Mouse (Mus musculus): ENCODE results near the gene Lnx1.

GRCm38 (mm10) chr5:74716165-74716564 is 13.5 kb upstream of the Lnx1 start:
- TF ChIP-seq CTCF (IDR thresholded peaks at IDR 0.05; ENCODE audit: borderline replicate concordance, insufficient read depth, low read length), result no peak
- no peak for TF ChIP-seq POLR2A (IDR thresholded peaks at IDR 0.05; ENCODE audit: low read depth, low read length)

Measured in embryonic fibroblast, embryonic 13.5 days (primary cell).